Mouse (Mus musculus) C2C12 (cell line): ENCODE measurements at regions not wholly inside any gene's neighbourhood (a gene's known extent, or its start where the extent isn't known, plus 50 kb on each side); places are given as distances from the start of the nearest gene placed in this dataset.

Experiments
- H3K27me3 ChIP-seq: one replicate; pipeline ENCODE4 v1.6.1; 2011; ENCODE audit not compliant: control insufficient read depth, insufficient read depth, insufficient read length
- H3K36me3 ChIP-seq: one replicate; pipeline ENCODE4 v1.6.1; 2011; ENCODE audit not compliant: control insufficient read depth, insufficient read depth
- H3K4me3 ChIP-seq: one replicate; pipeline ENCODE4 v1.5.1; 2011; ENCODE audit warnings: mild to moderate bottlenecking, control low read depth; ENCODE audit not compliant: poor library complexity, insufficient read depth, severe bottlenecking
- H3K79me2 ChIP-seq: one replicate; pipeline ENCODE4 v1.6.1; 2011; ENCODE audit not compliant: control insufficient read depth, insufficient read depth
- H3K79me3 ChIP-seq: one replicate; pipeline ENCODE4 v1.6.1; 2011; ENCODE audit warnings: low read depth, control low read depth
- H3ac ChIP-seq: one replicate; pipeline ENCODE3; 2011; ENCODE audit warnings: low read depth; ENCODE audit not compliant: control insufficient read depth, insufficient read length
- CEBPB ChIP-seq: IDR thresholded peaks from one replicate; pipeline ENCODE4 v1.6.1; 2011; ENCODE audit warnings: low read depth, mild to moderate bottlenecking, control low read depth, moderate library complexity
- CTCF ChIP-seq: IDR thresholded peaks from one replicate; pipeline ENCODE4 v1.5.1; 2011; ENCODE audit not compliant: control insufficient read depth, insufficient read depth, insufficient read length
- FOSL1 ChIP-seq: IDR thresholded peaks from one replicate; pipeline ENCODE4 v1.8.0; 2011; ENCODE audit warnings: mild to moderate bottlenecking, low read length; ENCODE audit not compliant: poor library complexity, insufficient read depth, severe bottlenecking
- MAX ChIP-seq: IDR thresholded peaks from one replicate; pipeline ENCODE4 v1.6.1; 2011; ENCODE audit warnings: mild to moderate bottlenecking, control low read depth
- MYOD1 ChIP-seq: IDR thresholded peaks from one replicate; pipeline ENCODE4 v1.6.1; 2011; ENCODE audit warnings: low read depth; ENCODE audit not compliant: control insufficient read depth, insufficient read length
- MYOG ChIP-seq: IDR thresholded peaks from one replicate; pipeline ENCODE4 v1.6.1; 2011; ENCODE audit not compliant: control insufficient read depth, insufficient read length; ENCODE audit errors: extremely low read depth
- USF1 ChIP-seq: IDR thresholded peaks from one replicate; pipeline ENCODE4 v1.6.1; 2011; ENCODE audit warnings: low read depth, mild to moderate bottlenecking, control low read depth, moderate library complexity

- Histone ChIP-seq H3K4me3 (no peak overlapping the region), H3K27me3 (no peaks in the 10 kb centered on the region), H3K79me2 (no peaks in the 10 kb centered on the region), H3K36me3 (no peaks in the 10 kb centered on the region), H3ac (no peak overlapping the region), H3K79me3 (no peaks in the 10 kb centered on the region)
- TF ChIP-seq USF1 = no peak
- TF ChIP-seq CTCF = no peak
- TF ChIP-seq CEBPB = no peak
- TF ChIP-seq MAX = no peak
- no peak for TF ChIP-seq MYOD1
- no peak for TF ChIP-seq FOSL1
- TF ChIP-seq MYOG = no peak
Measured at GRCm38 (mm10) chr15:68412697-68413096, 1912.0 kb upstream of the Lrrc6 start.

GRCm38 (mm10) chr15:68412156-68412555 is 1911.4 kb upstream of the Lrrc6 start:
- H3ac ChIP-seq = no peak overlapping the region
- H3K4me3 ChIP-seq = no peak overlapping the region
- H3K79me2 ChIP-seq = no peaks in the 10 kb centered on the region
- no peak for TF ChIP-seq MAX
- no peak for TF ChIP-seq MYOD1
- no peak for TF ChIP-seq MYOG
- TF ChIP-seq CTCF = no peak
- TF ChIP-seq USF1 = no peak
- TF ChIP-seq CEBPB = no peak
- TF ChIP-seq FOSL1 = no peak
- H3K79me3 ChIP-seq = no peaks in the 10 kb centered on the region
- no peaks in the 10 kb centered on the region for H3K27me3 ChIP-seq
- H3K36me3 ChIP-seq = no peaks in the 10 kb centered on the region

GRCm38 (mm10) chr15:68403554-68404070 is 1902.9 kb upstream of the Lrrc6 start:
- Histone ChIP-seq H3K27me3 (no peaks in the 10 kb centered on the region), H3K4me3 (no peak overlapping the region), H3K79me2 (no peaks in the 10 kb centered on the region), H3ac (no peak overlapping the region), H3K79me3 (no peaks in the 10 kb centered on the region), H3K36me3 (no peaks in the 10 kb centered on the region)
- TF ChIP-seq CTCF (no peak), MYOG (no peak), FOSL1 (no peak), MAX (no peak), CEBPB (no peak), MYOD1 (no peak), USF1 (no peak)

- TF ChIP-seq CEBPB (peak; percentile 95), FOSL1 (peak; percentile 65), MYOG (no peak), MYOD1 (peak; percentile 19), USF1 (peak; percentile 46), CTCF (no peak), MAX (peak; percentile 29)
- no peaks in the 10 kb centered on the region for H3K79me3 ChIP-seq
- no peaks in the 10 kb centered on the region for H3K36me3 ChIP-seq
- no peaks in the 10 kb centered on the region for H3K27me3 ChIP-seq
- no peak overlapping the region for H3ac ChIP-seq
- no peak overlapping the region for H3K4me3 ChIP-seq
- no peaks in the 10 kb centered on the region for H3K79me2 ChIP-seq
Measured at GRCm38 (mm10) chr15:68401726-68402125, 1901.0 kb upstream of the Lrrc6 start.

GRCm38 (mm10) chr15:68401006-68401405 is 1900.3 kb upstream of the Lrrc6 start:
- H3K36me3 ChIP-seq = no peaks in the 10 kb centered on the region
- no peak overlapping the region for H3ac ChIP-seq
- no peaks in the 10 kb centered on the region for H3K79me2 ChIP-seq
- H3K27me3 ChIP-seq = no peaks in the 10 kb centered on the region
- no peak for TF ChIP-seq CEBPB
- no peak for TF ChIP-seq MAX
- TF ChIP-seq CTCF = no peak
- no peak for TF ChIP-seq FOSL1
- no peak for TF ChIP-seq MYOD1
- no peak for TF ChIP-seq MYOG
- TF ChIP-seq USF1 = no peak
- no peaks in the 10 kb centered on the region for H3K79me3 ChIP-seq
- no peak overlapping the region for H3K4me3 ChIP-seq
